Mouse (Mus musculus) kidney, adult 2 months (tissue): ENCODE data around the gene Ptgs2.

Source experiments
- CTCF ChIP-seq: fragments of 200-500 bp; conservative IDR thresholded peaks from 2 replicates; pipeline ENCODE4 v1.5.1; 2011; ENCODE audit warnings: low read depth, mild to moderate bottlenecking, control low read depth, low read length, moderate library complexity, mixed read lengths; ENCODE audit not compliant: insufficient read depth, insufficient read length
- POLR2A ChIP-seq: fragments of 200-500 bp; IDR thresholded peaks from one replicate; pipeline ENCODE4 v1.6.1; 2011; ENCODE audit warnings: low read depth, low read length, control low read depth

DNA sequence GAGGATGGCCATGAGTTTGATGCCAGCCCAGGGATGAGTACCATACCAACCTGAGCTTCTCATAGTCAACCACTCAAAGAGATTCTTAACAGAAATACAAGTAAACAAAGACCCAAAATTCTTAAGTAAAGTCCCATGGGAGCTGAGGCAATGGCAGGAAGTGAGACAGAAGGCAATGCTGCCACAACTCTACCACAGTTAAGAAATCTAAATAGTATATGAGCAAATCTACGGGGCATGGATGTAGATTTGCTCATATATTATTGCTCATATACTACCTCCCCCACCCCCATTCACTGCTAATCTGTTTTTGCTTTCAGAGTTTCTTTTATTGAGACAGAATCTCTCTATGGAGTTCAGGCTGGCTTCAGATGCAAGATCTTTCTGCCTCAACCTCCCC lies 34.1 kb upstream of the Ptgs2 start:
- TF ChIP-seq POLR2A (no peak), CTCF (no peak)
